Mouse (Mus musculus) kidney, adult 2 months (tissue): ENCODE results near the gene Rora.

Source experiments
- CTCF ChIP-seq: fragments of 200-500 bp; conservative IDR thresholded peaks from 2 replicates; pipeline ENCODE4 v1.5.1; 2011; ENCODE audit warnings: low read depth, mild to moderate bottlenecking, control low read depth, low read length, moderate library complexity, mixed read lengths; ENCODE audit not compliant: insufficient read depth, insufficient read length
- POLR2A ChIP-seq: fragments of 200-500 bp; IDR thresholded peaks from one replicate; pipeline ENCODE4 v1.6.1; 2011; ENCODE audit warnings: low read depth, low read length, control low read depth

GRCm38 (mm10) chr9:68933159-68933558 lies 279.6 kb downstream of the Rora start:
- no peak for TF ChIP-seq POLR2A
- TF ChIP-seq CTCF: no peak
